Mouse (Mus musculus) bone marrow, adult 2 months (tissue): ENCODE measurements around the gene Arl4c. TPM values are rescaled to one million over a fixed set of nuclear protein-coding genes. Genes with fewer than 3 reads are reported as not detected.

Experiments used
- H3K27ac ChIP-seq: fragments of 200-500 bp; 2 replicates; pipeline ENCODE4 v1.5.1; 2012; ENCODE audit warnings: low read depth, mild to moderate bottlenecking, control low read depth, inconsistent platforms, low read length; ENCODE audit not compliant: control insufficient read depth, poor library complexity, insufficient read depth
- H3K4me1 ChIP-seq: fragments of 200-500 bp; 2 replicates; pipeline ENCODE4 v1.6.1; 2011; ENCODE audit warnings: low read length; ENCODE audit not compliant: control insufficient read depth, insufficient read depth
- H3K4me3 ChIP-seq: fragments of 200-500 bp; replicated peaks from 2 replicates; pipeline ENCODE3; 2011; ENCODE audit warnings: mild to moderate bottlenecking, low read depth, low read length, control low read depth; ENCODE audit not compliant: control insufficient read depth
- CTCF ChIP-seq: fragments of 200-500 bp; IDR thresholded peaks from 2 replicates; pipeline ENCODE4 v1.5.1; 2011; ENCODE audit warnings: low read length, control low read depth; ENCODE audit not compliant: control insufficient read depth, insufficient read depth
- POLR2A ChIP-seq: fragments of 200-500 bp; IDR thresholded peaks from 2 replicates; pipeline ENCODE4 v1.6.1; 2011; ENCODE audit warnings: low read depth, mild to moderate bottlenecking, control low read depth, low read length, borderline replicate concordance; ENCODE audit not compliant: control insufficient read depth
- WGBS: fragments of 180-500 bp; shearing (Covaris S2); methylation state at CpG from one replicate; pipeline ENCODE4 v1.1.7; 2018; 5-methylcytosine and 5-hydroxymethylcytosine counted together
- polyA plus RNA-seq: library from polyadenylated mRNA; stranded (reverse); fragments of >200 nt; gene quantifications from 2 replicates; pipeline ENCODE4 v1.2.4, GENCODE M21; 2011; ENCODE audit warnings: low replicate concordance; ENCODE audit not compliant: missing spikeins, insufficient read depth, insufficient read length

Arl4c gene
- polyA plus RNA-seq, 1 experiment: 4.5 TPM

- Histone ChIP-seq H3K4me1 (peaks cover 8% of the 10 kb centered on the region), H3K4me3 (no peak overlapping the region), H3K27ac (no peak overlapping the region)
- TF ChIP-seq CTCF (no peak), POLR2A (no peak)
- 14% methylated on average over 12 of the region's 12 CpGs for WGBS
Measured at GRCm38 (mm10) chr1:88635659-88636058, 66.4 kb downstream of the Arl4c start.

GRCm38 (mm10) chr1:88632851-88633250 is 69.2 kb downstream of the Arl4c start:
- peaks cover 2% of the 10 kb centered on the region; the same call in 1 of the 2 replicates for H3K4me1 ChIP-seq
- no peak overlapping the region for H3K4me3 ChIP-seq
- WGBS: 78% methylated on average over 6 of the region's 6 CpGs
- no peak overlapping the region for H3K27ac ChIP-seq
- no peak for TF ChIP-seq CTCF
- TF ChIP-seq POLR2A: no peak

GRCm38 (mm10) chr1:88629966-88630488 is 72.0 kb downstream of the Arl4c start:
- no peak for TF ChIP-seq POLR2A
- no peak for TF ChIP-seq CTCF
- 78% methylated on average over 2 of the region's 2 CpGs for WGBS
- Histone ChIP-seq H3K27ac (no peak overlapping the region), H3K4me1 (no peaks in the 10 kb centered on the region; the same call in 1 of the 2 replicates), H3K4me3 (no peak overlapping the region)

- Histone ChIP-seq H3K4me1 (no peaks in the 10 kb centered on the region; the same call in 1 of the 2 replicates), H3K4me3 (no peak overlapping the region), H3K27ac (no peak overlapping the region)
- no peak for TF ChIP-seq CTCF
- TF ChIP-seq POLR2A: no peak
- 46% methylated on average over 1 of the region's 1 CpGs for WGBS
Measured at GRCm38 (mm10) chr1:88625190-88625589, 76.8 kb downstream of the Arl4c start.

GRCm38 (mm10) chr1:88624376-88624775 is 77.6 kb downstream of the Arl4c start:
- H3K4me3 ChIP-seq: no peak overlapping the region
- TF ChIP-seq POLR2A (no peak), CTCF (no peak)
- WGBS: 89% methylated on average over 4 of the region's 4 CpGs
- no peak overlapping the region for H3K27ac ChIP-seq
- no peaks in the 10 kb centered on the region; the same call in 1 of the 2 replicates for H3K4me1 ChIP-seq

- Histone ChIP-seq H3K4me1 (no peaks in the 10 kb centered on the region; the same call in 1 of the 2 replicates), H3K4me3 (no peak overlapping the region), H3K27ac (no peak overlapping the region)
- 89% methylated on average over 8 of the region's 8 CpGs for WGBS
- TF ChIP-seq CTCF: no peak
- no peak for TF ChIP-seq POLR2A
Measured at GRCm38 (mm10) chr1:88623541-88624115, 78.4 kb downstream of the Arl4c start.

Other genes starting within 250 kb of the Arl4c start
- 0.50 and 2.6 TPM in 2 replicates for gene Glrp1, start 192.2 kb downstream of the Arl4c start, polyA plus RNA-seq